Mouse (Mus musculus): ENCODE results near the gene Dlg2. TPM values are rescaled to one million over a fixed set of nuclear protein-coding genes. Genes with fewer than 3 reads are reported as not detected.

The Dlg2 gene
- polyA plus RNA-seq, 1 experiment from 2014 or later: 28.5 TPM

GRCm38 (mm10) chr7:91876831-91877230 is 1400.4 kb downstream of the Dlg2 start:
- Histone ChIP-seq H3K9me3 (no peaks in the 10 kb centered on the region), H3K27me3 (no peaks in the 10 kb centered on the region)
- WGBS: 52% methylated on average over 1 of the region's 1 CpGs

GRCm38 (mm10) chr7:91877804-91878203 is 1401.3 kb downstream of the Dlg2 start:
- ATAC-seq (ENCODE audit: low FRiP score, low read depth): no peak
- Histone ChIP-seq H3K27ac (replicated peaks) (no peak overlapping the region), H3K9ac (no peak overlapping the region), H3K4me3 (no peak overlapping the region), H3K27me3 (no peaks in the 10 kb centered on the region), H3K4me1 (replicated peaks) (no peaks in the 10 kb centered on the region), H3K4me2 (no peak overlapping the region), H3K36me3 (no peaks in the 10 kb centered on the region), H3K9me3 (no peaks in the 10 kb centered on the region)
- 83% methylated on average over 2 of the region's 2 CpGs for WGBS

More at GRCm38 (mm10) chr7:91876831-91877230, 1400.4 kb downstream of the Dlg2 start:
- H3K9ac ChIP-seq: no peak overlapping the region
- no peak overlapping the region for H3K27ac ChIP-seq (replicated peaks)
- no peak overlapping the region for H3K4me3 ChIP-seq
- no peaks in the 10 kb centered on the region for H3K36me3 ChIP-seq
- no peaks in the 10 kb centered on the region for H3K4me1 ChIP-seq (replicated peaks)
- no peak overlapping the region for H3K4me2 ChIP-seq
- no peak for ATAC-seq (ENCODE audit: low FRiP score, low read depth)

- Histone ChIP-seq H3K4me3 (no peak overlapping the region), H3K9ac (no peak overlapping the region), H3K27ac (replicated peaks) (no peak overlapping the region), H3K4me1 (replicated peaks) (no peaks in the 10 kb centered on the region), H3K4me2 (no peak overlapping the region), H3K27me3 (no peaks in the 10 kb centered on the region), H3K36me3 (no peaks in the 10 kb centered on the region), H3K9me3 (no peaks in the 10 kb centered on the region)
- WGBS: 91% methylated on average over 10 of the region's 10 CpGs
- ATAC-seq (ENCODE audit: low FRiP score, low read depth): no peak
Observed at GRCm38 (mm10) chr7:91886336-91886735, 1409.9 kb downstream of the Dlg2 start.

GRCm38 (mm10) chr7:91893991-91894390 is 1417.5 kb downstream of the Dlg2 start:
- Histone ChIP-seq H3K27ac (replicated peaks) (no peak overlapping the region), H3K36me3 (no peaks in the 10 kb centered on the region), H3K4me2 (no peak overlapping the region), H3K4me1 (replicated peaks) (no peaks in the 10 kb centered on the region), H3K4me3 (no peak overlapping the region), H3K27me3 (no peaks in the 10 kb centered on the region), H3K9ac (no peak overlapping the region), H3K9me3 (no peaks in the 10 kb centered on the region)
- no peak for ATAC-seq (ENCODE audit: low FRiP score, low read depth)
- WGBS: 90% methylated on average over 8 of the region's 8 CpGs

GRCm38 (mm10) chr7:91896935-91897334 is 1420.5 kb downstream of the Dlg2 start:
- no peak for ATAC-seq (ENCODE audit: low FRiP score, low read depth)
- no peak overlapping the region for H3K4me3 ChIP-seq
- H3K4me2 ChIP-seq: no peak overlapping the region
- H3K27ac ChIP-seq (replicated peaks): no peak overlapping the region
- no peaks in the 10 kb centered on the region for H3K9me3 ChIP-seq
- H3K4me1 ChIP-seq (replicated peaks): no peaks in the 10 kb centered on the region
- H3K9ac ChIP-seq: no peak overlapping the region
- no peaks in the 10 kb centered on the region for H3K27me3 ChIP-seq
- H3K36me3 ChIP-seq: no peaks in the 10 kb centered on the region
- 49% methylated on average over 2 of the region's 2 CpGs for WGBS

- H3K36me3 ChIP-seq: no peaks in the 10 kb centered on the region
- no peaks in the 10 kb centered on the region for H3K4me1 ChIP-seq (replicated peaks)
- H3K9me3 ChIP-seq: no peaks in the 10 kb centered on the region
- 72% methylated on average over 2 of the region's 2 CpGs for WGBS
- no peak overlapping the region for H3K4me3 ChIP-seq
- no peak overlapping the region for H3K27ac ChIP-seq (replicated peaks)
- no peak overlapping the region for H3K4me2 ChIP-seq
- H3K27me3 ChIP-seq: no peaks in the 10 kb centered on the region
- ATAC-seq (ENCODE audit: low FRiP score, low read depth): no peak
- no peak overlapping the region for H3K9ac ChIP-seq
Observed at GRCm38 (mm10) chr7:91897509-91897908, 1421.0 kb downstream of the Dlg2 start.

GRCm38 (mm10) chr7:91902503-91902902 is 1426.0 kb downstream of the Dlg2 start:
- H3K9ac ChIP-seq: no peak overlapping the region
- H3K27me3 ChIP-seq: no peaks in the 10 kb centered on the region
- no peak overlapping the region for H3K4me3 ChIP-seq
- no peaks in the 10 kb centered on the region for H3K9me3 ChIP-seq
- no peak for ATAC-seq (ENCODE audit: low FRiP score, low read depth)
- 77% methylated on average over 2 of the region's 2 CpGs for WGBS
- no peak overlapping the region for H3K27ac ChIP-seq (replicated peaks)
- H3K4me2 ChIP-seq: no peak overlapping the region
- no peaks in the 10 kb centered on the region for H3K4me1 ChIP-seq (replicated peaks)
- H3K36me3 ChIP-seq: no peaks in the 10 kb centered on the region

- Histone ChIP-seq H3K9me3 (no peaks in the 10 kb centered on the region), H3K4me2 (no peak overlapping the region), H3K4me1 (replicated peaks) (no peaks in the 10 kb centered on the region), H3K9ac (no peak overlapping the region), H3K36me3 (no peaks in the 10 kb centered on the region), H3K4me3 (no peak overlapping the region), H3K27ac (replicated peaks) (no peak overlapping the region), H3K27me3 (no peaks in the 10 kb centered on the region)
- ATAC-seq (ENCODE audit: low FRiP score, low read depth): no peak
- 79% methylated on average over 3 of the region's 3 CpGs for WGBS
Observed at GRCm38 (mm10) chr7:91916809-91917208, 1440.3 kb downstream of the Dlg2 start.

GRCm38 (mm10) chr7:91919099-91919498 is 1442.6 kb downstream of the Dlg2 start:
- Histone ChIP-seq H3K4me3 (no peak overlapping the region), H3K27ac (replicated peaks) (no peak overlapping the region), H3K9me3 (no peaks in the 10 kb centered on the region), H3K36me3 (no peaks in the 10 kb centered on the region), H3K27me3 (no peaks in the 10 kb centered on the region), H3K4me1 (replicated peaks) (no peaks in the 10 kb centered on the region), H3K9ac (no peak overlapping the region), H3K4me2 (no peak overlapping the region)
- ATAC-seq (ENCODE audit: low FRiP score, low read depth): no peak
- 82% methylated on average over 3 of the region's 3 CpGs for WGBS

- no peak overlapping the region for H3K9ac ChIP-seq
- no peaks in the 10 kb centered on the region for H3K4me1 ChIP-seq (replicated peaks)
- no peaks in the 10 kb centered on the region for H3K9me3 ChIP-seq
- WGBS: 52% methylated on average over 3 of the region's 3 CpGs
- no peak overlapping the region for H3K4me2 ChIP-seq
- no peaks in the 10 kb centered on the region for H3K27me3 ChIP-seq
- no peak overlapping the region for H3K4me3 ChIP-seq
- ATAC-seq (ENCODE audit: low FRiP score, low read depth): peak; percentile 42; the same call in 1 of the 2 replicates
- no peaks in the 10 kb centered on the region for H3K36me3 ChIP-seq
- H3K27ac ChIP-seq (replicated peaks): no peak overlapping the region
Observed at GRCm38 (mm10) chr7:91919738-91920137, 1443.3 kb downstream of the Dlg2 start.

- H3K27me3 ChIP-seq: no peaks in the 10 kb centered on the region
- 68% methylated on average over 12 of the region's 12 CpGs for WGBS
- H3K4me3 ChIP-seq: no peak overlapping the region
- H3K9ac ChIP-seq: no peak overlapping the region
- no peaks in the 10 kb centered on the region for H3K9me3 ChIP-seq
- H3K36me3 ChIP-seq: no peaks in the 10 kb centered on the region
- no peaks in the 10 kb centered on the region for H3K4me1 ChIP-seq (replicated peaks)
- no peak overlapping the region for H3K4me2 ChIP-seq
- ATAC-seq (ENCODE audit: low FRiP score, low read depth): 0 out of 2 replicates have a peak, but pooled peaks have one; percentile 23
- H3K27ac ChIP-seq (replicated peaks): no peak overlapping the region
Observed at GRCm38 (mm10) chr7:91934881-91935597, 1458.6 kb downstream of the Dlg2 start.

GRCm38 (mm10) chr7:91936193-91936592 is 1459.7 kb downstream of the Dlg2 start:
- no peaks in the 10 kb centered on the region for H3K27me3 ChIP-seq
- no peak overlapping the region for H3K27ac ChIP-seq (replicated peaks)
- no peaks in the 10 kb centered on the region for H3K9me3 ChIP-seq
- no peak overlapping the region for H3K4me3 ChIP-seq
- no peak overlapping the region for H3K9ac ChIP-seq
- no peaks in the 10 kb centered on the region for H3K4me1 ChIP-seq (replicated peaks)
- H3K36me3 ChIP-seq: no peaks in the 10 kb centered on the region
- ATAC-seq (ENCODE audit: low FRiP score, low read depth): no peak
- H3K4me2 ChIP-seq: no peak overlapping the region
- 55% methylated on average over 2 of the region's 2 CpGs for WGBS

GRCm38 (mm10) chr7:91943224-91943623 is 1466.8 kb downstream of the Dlg2 start:
- WGBS: 82% methylated on average over 1 of the region's 1 CpGs
- Histone ChIP-seq H3K4me1 (replicated peaks) (no peaks in the 10 kb centered on the region), H3K9me3 (no peaks in the 10 kb centered on the region), H3K4me3 (no peak overlapping the region), H3K27me3 (no peaks in the 10 kb centered on the region), H3K36me3 (no peaks in the 10 kb centered on the region), H3K27ac (replicated peaks) (no peak overlapping the region), H3K9ac (no peak overlapping the region), H3K4me2 (no peak overlapping the region)
- no peak for ATAC-seq (ENCODE audit: low FRiP score, low read depth)
